Mouse (Mus musculus) cerebellum, adult 11 months (tissue): ENCODE results near the gene Smim24.

ENCODE experiments used
- DNase-seq: peaks from one replicate; pipeline ENCODE4 v3.0.0; 2022

The Smim24 gene

GRCm38 (mm10) chr10:81410981-81411380, 18.1 kb downstream of the Smim24 start:
- no peak for DNase-seq

DNA sequence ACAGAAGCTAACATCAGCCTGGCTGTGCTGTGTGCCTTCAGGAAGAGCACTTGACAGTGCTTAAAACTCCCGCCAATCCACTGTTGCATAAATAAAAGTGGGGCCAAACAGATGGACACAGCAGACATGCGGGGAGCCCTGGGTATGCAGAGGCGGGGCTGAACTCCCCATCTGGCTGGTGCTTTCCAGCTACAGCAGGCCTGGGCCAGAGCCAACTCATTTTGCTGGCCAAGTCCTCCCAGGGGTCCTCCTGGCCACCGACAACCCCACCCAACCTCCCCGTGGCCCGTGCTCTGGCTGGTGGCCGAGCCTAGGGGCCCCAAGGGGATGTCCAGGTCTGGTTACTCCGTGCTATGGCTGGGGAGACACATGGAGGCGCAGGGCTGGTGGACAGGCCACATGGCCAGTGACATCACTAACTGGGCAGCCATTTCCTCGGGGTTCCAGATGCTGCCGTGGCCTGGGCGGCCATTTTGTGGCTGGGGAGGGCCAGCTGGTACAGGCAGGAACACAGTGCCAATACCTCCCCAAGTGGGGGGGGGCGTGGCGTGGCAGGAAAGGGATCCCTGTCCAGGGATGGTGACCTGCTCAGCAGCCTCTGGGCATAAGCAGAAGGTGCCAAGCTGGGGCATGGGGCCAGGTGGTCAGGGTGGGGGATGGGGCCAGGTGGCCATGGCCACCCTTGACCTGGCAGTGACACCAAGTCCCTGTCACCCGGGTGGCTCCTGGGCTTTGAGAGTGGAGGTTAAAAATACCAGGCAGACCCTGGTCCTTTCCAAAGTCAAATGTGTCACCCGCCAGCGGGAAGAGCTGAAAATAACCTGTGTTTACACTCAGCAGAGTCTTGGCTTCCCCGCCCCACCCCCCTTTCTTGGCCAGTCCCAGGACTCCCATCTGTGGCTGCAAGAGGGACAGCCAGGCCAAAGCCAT, 18.9 kb downstream of the Smim24 start:
- peak; percentile 90 for DNase-seq

- DNase-seq: peak; percentile 47
These were observed 19.9 kb downstream of the Smim24 start for GRCm38 (mm10) chr10:81412586-81413309.

DNA sequence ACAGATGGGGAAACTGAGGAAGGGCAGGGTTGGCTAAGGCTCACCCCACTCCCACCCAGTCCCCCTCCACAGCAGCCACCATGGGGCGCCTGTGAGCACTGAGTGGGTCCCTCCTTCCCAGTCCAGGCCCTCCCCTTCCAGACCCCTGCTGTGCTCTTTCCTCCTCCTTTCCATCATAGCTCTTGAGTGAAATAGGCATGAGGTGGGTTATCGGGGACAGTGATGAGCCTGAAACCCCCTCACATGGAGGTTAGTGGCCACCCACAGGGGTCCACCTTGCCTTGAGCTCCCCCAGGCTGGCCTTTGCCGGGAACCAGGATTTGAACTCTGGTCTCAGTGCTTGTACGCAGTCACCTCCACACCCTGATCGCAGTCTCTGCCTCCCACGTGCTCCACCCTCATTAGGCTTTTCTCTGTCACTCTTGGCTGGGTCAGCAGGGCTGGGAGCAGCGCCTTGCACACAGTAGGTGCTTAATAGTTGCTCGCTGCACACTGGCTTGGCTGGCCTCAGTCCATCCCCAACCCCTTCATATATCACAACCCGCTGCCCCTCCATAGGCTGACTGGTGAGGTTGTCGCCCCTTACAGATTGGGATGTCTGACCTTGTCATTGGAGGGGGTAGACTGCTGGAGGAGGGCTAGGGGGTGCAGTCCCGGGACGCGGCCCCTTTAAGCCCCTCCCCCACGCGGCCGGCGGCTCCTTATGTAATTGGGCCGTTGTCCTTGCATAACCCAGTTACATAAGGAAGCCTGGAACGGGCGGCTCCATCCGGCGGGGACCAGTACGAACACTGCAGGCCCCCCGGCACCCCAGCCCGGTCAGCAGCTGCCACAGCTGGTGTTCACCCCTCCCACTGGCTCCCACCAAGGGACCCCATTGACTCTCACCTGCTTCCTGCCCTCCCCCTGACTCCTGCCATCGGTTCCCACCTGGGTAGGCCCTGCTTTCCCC, 20.7 kb downstream of the Smim24 start:
- peak; percentile 85 for DNase-seq

GRCm38 (mm10) chr10:81414682-81415081, 21.8 kb downstream of the Smim24 start:
- DNase-seq: no peak

DNA sequence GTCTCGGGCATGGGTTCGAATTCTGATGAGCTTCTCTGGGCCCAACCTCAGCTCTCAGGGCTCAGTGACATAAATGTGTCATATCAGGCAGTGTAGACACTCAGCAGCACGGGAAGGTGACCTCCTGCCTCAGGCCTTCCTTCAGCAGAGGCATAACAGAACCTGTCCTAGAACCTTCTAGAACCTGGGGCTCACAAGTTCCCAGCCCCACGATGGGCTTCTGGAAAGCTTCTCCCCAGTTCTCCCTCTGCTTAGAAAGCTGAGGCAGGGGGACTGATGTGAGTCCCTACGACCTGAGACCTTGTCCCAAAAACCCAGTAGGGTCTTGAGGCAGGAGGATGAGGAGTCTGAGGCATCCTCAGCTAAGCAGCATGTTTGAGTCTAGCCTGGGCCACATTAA, 22.3 kb downstream of the Smim24 start:
- DNase-seq: no peak

GRCm38 (mm10) chr10:81415549-81416310, 22.9 kb downstream of the Smim24 start:
- DNase-seq: no peak

- DNase-seq: peak; percentile 95
These were observed 23.9 kb downstream of the Smim24 start for GRCm38 (mm10) chr10:81416581-81417226.

DNA sequence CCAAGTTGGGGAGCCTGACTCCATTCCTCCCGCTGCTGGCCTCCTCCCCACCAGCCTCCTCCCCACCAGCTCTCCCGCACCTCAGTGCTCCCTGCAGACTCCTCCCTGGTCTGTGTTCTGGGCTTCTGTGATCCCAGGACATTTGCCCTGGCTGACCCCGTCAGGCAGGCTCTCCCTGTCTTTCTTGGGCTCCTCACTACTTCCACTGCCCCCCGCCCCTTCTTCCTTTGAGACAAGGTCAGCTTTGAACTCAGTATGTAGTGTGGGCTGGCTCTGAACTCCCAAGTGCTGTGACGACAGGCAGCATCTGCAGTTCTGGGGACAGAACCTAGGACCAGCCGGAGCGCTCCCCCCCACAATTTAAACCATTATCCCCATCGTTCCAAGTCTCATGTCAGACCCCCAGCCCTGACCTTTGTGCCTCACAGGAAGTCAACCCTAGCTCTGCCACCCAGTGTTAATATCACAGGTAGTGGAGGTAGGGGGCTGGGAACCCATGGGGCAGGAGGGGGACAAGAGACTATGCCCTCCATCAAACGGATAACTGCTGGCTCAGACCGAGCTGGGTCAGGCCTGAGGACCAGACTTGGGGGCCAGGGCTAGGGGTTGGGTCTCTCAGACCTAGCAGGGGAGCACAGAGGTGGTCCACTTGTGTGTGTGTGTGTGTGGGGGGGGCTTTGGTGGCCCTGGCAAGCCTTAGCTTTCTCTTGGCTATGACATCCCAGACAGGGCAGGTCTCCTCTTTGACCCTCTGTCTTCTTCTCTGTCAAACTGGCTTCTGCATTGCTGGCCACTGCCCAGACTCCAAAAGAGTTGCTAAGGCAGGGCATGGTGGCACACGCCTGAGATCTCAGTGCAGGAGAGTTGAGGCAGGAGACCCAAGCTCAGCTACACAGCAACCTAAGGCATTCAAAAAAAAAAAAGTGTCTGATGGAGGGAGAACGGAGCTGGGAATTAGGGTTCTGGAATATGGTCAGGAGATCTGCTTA, 24.7 kb downstream of the Smim24 start:
- peak; percentile 47 for DNase-seq

DNA sequence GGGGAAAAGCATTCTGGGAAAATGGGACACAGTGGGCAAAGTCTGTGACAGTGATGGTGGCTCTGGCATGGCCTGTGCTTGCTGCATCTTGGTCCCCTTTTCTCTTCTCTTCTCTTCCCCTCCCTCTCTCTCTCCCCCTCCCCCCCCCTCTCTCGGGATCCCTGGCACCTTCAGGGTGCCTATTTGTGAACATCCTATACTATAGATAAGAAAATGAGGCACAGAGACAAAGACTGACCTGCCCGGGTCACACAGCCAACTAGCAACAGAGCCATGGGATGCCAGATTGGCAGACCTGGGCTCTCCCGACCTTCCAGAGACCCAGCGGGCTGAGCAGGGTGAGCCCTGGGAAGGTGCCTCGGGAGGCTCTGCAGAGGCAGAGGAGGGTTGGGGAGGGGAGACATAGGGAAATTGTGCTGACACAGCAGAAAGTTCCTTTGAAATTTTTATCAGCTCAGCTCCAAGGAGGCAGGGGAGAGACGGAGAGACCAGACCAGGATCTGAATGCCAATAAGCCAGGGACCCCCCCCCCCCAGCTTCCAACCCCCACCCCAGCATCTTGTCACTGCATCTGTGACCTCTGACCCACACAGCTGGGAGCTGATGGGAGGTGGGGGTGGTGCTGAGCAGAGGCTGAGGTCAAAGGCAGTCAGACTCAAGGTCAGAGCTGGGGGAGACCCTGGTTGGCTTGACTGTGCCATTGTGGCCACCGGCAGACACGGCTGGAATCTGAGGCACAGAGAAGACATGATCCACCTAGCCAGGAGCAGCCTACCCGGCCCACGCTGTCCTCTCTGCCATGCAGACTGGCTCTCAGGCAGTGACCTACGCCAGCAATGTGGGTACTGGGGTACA, 25.6 kb downstream of the Smim24 start:
- peak; percentile 31 for DNase-seq

- peak; percentile 24 for DNase-seq
These were observed 26.5 kb downstream of the Smim24 start for GRCm38 (mm10) chr10:81419111-81419928.

GRCm38 (mm10) chr10:81420191-81420767, 27.4 kb downstream of the Smim24 start:
- peak; percentile 64 for DNase-seq

DNA sequence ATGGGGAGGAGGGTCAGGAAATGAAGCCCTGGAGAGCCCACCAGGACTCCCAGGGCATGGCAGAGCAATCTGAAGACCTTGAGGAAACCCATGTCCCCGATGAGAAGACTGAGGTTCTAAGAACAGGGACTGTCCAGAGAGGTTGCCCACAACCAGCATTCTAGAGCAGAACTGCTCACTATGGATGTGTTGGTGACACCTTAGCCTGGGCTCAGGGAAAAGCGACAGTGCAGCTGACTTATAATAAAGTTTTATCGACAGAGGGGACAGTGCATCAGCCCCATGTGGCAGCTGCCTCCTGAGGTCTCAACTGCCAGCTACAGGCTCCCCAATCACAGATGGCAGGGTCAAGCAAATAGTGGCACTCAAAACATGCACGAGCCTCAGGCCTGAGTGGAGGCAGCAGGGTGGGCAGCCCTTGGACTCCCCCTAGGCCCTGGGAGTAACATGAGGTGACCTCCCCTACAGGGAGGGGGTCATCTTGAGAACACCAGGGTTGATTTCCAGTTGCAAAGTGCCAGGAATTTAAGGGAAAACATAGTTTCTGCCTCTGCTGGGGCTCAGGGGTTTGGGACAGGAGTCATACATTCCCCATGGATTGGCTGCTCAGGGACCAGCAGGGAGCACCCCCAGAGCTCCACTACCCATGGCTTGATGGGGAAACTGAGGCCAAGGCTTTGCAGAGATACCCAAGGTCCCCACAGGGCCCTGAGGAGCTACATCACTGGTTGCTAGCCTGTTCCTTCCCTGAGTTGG, 28.4 kb downstream of the Smim24 start:
- DNase-seq: no peak

GRCm38 (mm10) chr10:81421797-81422100, 28.9 kb downstream of the Smim24 start:
- DNase-seq: peak; percentile 22

GRCm38 (mm10) chr10:81422191-81422590, 29.3 kb downstream of the Smim24 start:
- DNase-seq: peak; percentile 39

GRCm38 (mm10) chr10:81422661-81423217, 29.9 kb downstream of the Smim24 start:
- DNase-seq: peak; percentile 32
